Mouse (Mus musculus): ENCODE measurements around the gene Tex33.
A peak's percentile ranks its signal among the peaks of the same experiment; 100 is the strongest.

Gene Tex33

GRCm38 (mm10) chr15:78395478-78395962 is at the start of gene Tex33:
Gene Tex33, minus strand, starts transcription at chr15:78395912.
- DNase-seq, result no peak

GRCm38 (mm10) chr15:78443857-78444256 is 48.1 kb upstream of the Tex33 start:
- no peak for DNase-seq

- no peak for DNase-seq
Measured at GRCm38 (mm10) chr15:78442231-78442630, 46.5 kb upstream of the Tex33 start.

DNA sequence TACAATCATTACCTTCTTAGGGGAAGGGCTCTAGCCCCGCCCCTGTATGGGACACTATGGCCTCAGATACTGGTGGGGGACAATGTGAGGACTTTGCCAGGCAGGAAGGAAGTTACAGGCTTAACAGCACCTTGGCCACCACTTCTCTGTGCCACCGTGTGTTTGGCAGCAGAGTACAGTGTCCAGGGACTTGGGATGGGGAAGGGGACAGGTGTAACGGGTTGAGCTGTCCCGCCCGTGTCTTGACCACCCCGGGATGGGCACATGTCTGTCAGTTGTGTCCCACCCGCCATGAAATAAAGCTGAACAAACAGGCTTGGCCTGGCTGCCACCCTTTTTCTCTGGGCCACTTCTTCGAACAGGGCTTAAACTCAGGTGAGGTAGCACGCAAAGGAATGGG is 43.3 kb upstream of the Tex33 start:
- DNase-seq, result no peak

DNA sequence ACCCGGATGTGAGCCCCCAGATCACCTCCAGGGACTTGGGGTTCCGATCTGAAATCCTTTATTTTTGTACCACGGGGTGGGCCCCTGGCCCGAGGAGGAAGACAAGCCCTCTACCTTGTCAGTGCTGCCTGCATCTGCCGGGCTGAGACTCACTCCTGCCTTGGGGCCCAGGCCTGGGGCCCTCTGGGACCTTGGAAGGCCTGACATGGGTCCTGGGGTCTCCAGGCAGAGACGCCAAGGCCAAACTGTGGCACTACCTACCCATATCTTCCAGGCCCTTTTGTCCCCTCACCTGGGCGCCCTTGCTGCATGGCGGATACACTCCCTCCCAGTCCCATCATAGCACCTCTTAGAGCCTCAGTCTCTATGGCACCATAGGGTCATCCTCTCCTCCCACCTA is 42.8 kb upstream of the Tex33 start:
- DNase-seq, result no peak

DNA sequence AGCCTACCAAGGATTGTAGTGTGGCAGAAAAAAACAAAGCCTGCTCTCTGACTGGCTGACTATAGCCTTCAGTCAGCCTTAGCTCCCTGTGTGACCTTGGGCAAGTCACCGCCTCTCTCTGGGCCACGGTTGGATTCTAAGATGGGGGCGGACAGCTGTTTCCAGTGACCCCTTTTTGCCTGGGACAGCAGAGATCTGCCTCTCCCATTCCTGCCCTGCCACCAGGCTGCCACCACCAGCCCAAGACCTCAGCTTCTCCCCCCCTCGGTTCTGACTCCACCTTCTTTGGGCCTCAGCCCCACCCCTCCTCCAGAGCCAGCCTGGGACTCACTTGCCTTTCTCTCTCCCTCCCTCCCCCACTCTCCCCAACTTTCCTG is 42.3 kb upstream of the Tex33 start:
- DNase-seq, result peak; percentile 28

- DNase-seq, result peak; percentile 60
Measured at GRCm38 (mm10) chr15:78437237-78438017, 41.7 kb upstream of the Tex33 start.

GRCm38 (mm10) chr15:78436380-78437192 is 40.9 kb upstream of the Tex33 start:
- DNase-seq, result peak; percentile 93

GRCm38 (mm10) chr15:78435681-78436080 is 40.0 kb upstream of the Tex33 start:
- DNase-seq, result peak; percentile 13

DNA sequence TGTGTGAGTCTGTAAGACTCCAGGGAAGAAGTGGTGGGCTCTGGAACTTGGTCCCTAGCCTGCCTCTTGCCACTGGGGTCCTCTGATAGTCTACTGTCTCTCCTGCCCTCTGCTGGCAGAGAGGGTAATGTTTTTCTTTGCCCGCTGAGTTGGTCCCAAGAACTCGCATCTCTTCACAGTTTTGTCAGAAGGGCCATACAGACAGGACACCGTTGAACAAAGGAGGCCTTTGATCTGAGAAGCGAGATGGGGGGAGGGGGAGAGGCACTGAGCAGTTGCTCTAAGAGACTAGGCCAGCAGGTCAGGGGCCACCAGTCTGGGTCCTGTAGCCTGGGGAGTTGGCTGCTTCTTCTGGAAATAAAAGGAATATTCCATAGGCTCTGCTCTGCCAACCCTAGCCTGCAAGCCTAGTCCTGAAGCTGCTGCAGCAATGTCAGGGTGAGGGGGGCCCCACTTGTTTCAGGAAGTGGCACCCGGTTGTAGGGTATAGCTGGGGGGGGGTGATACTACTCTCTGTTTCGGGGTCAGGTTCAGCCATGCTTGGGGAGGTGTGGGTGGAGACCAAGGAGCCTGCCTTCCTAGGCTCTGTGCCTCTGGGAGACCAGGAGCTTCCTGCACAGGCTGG is 39.3 kb upstream of the Tex33 start:
- DNase-seq, result peak; percentile 70

- peak; percentile 56 for DNase-seq
Measured at GRCm38 (mm10) chr15:78431541-78432121, 35.9 kb upstream of the Tex33 start.

- DNase-seq, result peak; percentile 35
Measured at GRCm38 (mm10) chr15:78430874-78431273, 35.2 kb upstream of the Tex33 start.

DNA sequence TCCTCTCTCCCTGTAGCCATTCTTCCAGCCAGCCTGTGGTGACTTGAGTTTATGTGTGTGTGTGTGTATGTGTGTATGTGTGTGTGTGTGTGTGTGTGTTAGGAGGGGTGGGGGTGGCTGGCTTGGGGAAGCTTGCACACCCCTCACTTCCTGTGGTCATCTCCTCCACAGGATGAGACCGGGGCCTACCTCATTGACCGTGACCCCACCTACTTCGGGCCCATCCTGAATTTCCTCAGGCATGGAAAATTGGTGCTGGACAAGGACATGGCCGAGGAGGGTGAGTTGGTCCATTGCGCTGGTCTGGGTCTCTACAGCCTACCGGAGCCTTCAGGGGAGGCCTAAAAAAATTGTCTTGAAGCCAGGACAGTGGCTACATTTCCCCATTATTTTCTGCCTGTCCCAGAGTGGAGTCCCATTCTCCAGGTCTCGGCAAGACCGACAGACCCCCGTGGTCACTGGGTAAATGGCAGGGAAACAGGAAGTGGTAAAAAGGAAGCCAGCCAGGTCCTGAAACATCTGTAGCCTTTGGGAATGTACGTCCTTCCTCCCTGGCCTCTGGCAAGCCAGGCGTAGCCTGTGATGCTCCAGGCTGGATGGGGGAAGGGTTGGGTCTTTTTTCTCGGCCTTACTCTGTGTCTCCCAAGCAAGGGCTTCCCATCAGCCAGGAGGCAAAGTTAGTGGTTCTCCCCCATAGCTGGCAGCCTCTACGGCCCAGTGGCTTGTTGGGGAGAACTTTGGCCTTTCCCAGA is 34.3 kb upstream of the Tex33 start:
- peak; percentile 65 for DNase-seq

DNA sequence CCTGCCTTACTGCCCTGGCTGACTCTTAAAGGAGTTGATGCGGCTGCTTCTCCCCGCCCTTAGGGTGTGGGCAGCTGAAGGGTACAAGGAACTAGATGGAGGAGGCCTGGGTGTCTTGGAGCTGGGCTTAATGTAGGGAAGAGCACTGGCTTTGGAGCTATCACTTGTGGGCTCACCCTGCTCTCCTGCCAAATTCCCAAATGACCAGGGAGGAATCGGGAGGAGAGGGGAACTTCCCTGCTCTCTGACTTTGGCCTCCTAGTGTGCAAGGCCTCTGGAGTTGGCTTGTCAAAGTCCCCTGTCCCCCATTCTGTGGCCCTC is 33.4 kb upstream of the Tex33 start:
- DNase-seq, result no peak

DNA sequence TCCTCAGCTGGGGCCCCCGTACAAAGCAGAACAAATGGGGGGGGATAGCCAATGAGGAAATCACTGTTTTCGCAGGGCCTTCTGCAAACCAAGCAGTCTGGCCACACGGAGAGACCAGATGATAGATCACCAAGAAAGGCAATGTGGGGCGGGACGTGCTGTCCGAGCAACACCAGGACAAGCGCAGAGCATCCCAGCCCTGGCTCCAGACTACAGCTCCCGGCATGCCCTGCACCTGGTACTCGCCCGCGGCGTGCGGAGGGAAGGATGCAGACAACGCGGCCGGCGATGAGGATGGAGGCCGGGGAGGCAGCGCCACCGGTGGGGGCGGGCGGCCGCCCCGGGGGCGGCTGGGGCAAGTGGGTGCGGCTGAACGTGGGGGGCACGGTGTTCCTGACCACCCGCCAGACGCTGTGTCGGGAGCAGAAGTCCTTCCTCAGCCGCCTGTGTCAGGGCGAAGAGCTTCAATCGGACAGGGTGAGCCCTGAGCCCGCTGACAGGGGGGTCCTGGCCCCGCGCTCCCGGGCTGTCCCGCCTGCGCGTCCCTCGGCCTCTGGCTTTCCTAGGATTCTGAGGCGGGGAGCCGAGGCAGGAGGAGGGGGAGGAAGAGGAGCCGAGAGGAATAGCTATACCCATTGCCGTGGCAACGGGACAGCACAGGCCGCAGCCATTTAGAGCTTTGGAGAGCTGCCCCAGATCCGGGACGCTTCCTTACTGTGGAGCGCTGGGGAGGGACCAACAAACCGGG is 32.9 kb upstream of the Tex33 start, which contains the start of gene Kctd17:
Gene Kctd17, plus strand, starts transcription at position 174 of the 748 bp plus-strand sequence.
- DNase-seq, result peak; percentile 90

DNA sequence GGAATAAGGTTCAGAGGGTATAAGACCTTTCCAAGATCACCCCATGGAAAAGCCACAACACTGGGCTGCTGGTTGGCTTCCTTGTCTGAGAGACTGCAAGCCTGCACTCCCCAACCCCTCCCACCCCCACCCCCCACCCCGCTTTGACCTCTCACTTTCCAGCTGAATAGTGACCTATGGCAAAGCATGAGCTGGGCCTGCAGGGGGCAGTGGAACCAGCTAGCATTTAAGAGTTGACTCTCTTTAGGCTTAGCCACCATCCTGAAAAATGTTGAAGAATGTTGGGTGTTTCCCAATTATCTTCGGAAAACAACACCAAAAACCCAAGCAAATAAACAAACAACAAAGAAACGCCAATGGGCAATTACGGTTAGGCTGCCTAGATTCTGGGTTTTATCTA is 29.5 kb upstream of the Tex33 start:
- DNase-seq, result peak; percentile 26

DNA sequence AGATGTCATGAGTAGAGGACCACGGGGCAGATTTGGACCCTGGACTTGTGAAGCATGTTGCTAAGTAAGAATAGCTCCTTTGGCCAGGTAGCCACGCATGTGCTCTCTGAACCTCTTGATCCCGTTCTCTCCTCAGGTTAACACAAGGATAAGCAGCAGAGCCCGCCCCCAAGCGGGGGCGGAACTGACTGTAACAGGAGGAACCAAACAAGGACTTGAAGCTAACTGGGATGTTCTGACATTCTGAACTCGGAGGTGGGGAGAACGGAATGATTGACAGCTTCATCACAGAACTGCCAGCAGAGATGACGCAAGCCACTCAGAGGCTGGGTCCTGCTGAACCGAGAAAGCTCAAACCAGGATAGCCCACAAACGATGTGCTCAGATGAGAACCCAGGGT is 28.8 kb upstream of the Tex33 start:
- peak; percentile 57 for DNase-seq

- peak; percentile 89 for DNase-seq
Measured at GRCm38 (mm10) chr15:78422046-78422956, 26.6 kb upstream of the Tex33 start.

- DNase-seq, result no peak
Measured at GRCm38 (mm10) chr15:78420395-78420794, 24.7 kb upstream of the Tex33 start.

DNA sequence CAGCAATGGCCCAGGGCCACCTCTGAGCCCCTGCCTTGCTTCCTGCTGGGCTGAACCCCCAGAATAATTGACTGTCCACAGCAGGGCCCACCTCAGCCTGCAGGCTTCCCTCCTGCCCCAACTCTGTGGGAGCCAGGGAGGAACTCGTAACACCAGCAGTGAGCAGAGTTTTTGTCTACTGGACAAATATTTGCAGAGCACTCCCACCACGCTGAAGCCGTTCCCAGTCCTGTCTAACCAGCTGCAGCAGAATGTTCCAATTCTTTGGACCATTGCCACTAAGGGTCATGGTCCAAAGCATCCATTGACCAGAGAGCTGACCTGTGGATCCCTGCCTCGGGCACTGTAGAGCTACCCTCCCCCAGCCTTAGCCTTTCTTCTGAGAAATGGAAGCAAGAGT is 21.2 kb upstream of the Tex33 start:
- peak; percentile 79 for DNase-seq

DNA sequence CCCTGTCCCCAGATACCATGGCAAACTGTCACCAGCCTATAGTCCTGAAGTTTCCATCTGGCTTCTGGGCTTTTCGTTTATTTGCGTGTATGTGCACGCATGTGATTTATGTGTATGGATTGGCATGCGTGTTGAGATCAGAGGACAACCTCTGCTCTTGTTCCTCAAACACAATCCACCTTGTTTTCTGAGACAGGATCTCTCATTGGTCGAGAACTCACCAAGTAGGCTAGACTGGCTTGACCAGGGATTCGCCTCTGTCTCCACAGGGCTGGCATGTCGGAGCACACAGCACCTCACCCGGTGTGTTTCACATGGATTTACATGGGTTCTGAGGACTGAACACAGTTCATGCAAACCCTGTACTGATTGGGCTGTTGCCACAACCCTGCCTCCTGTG is 18.4 kb upstream of the Tex33 start:
- no peak for DNase-seq
